10 mouse cellular contexts compared by ENCODE assay signal in genomic region chr1:133069275-133070120, GRCm38 (mm10). TPM values are rescaled to one million over a fixed set of nuclear protein-coding genes. Genes with fewer than 3 reads are reported as not detected.
DNase-seq lines count a peak whose midpoint lies in the region; ATAC-seq lines count a peak whose summit lies in the region.
"Had no signal": no experiment of that assay in that cellular context is flagged by ENCODE, and none has a peak within 500 bp of the region (broad histone marks: within the 10 kb centered on the region; RNA-seq: fewer than 3 reads in every experiment).

No protein-coding gene starts in this region.

- H3K27ac ChIP-seq in intestine, embryonic 15.5 days = peak overlapping the region; percentile 55
- H3K27ac ChIP-seq in stomach, embryonic 16.5 days (ENCODE audit: low read length) = peak overlapping the region; percentile 84
- H3K27ac ChIP-seq: neural tube, embryonic 12.5 days had no signal

- H3K4me3 ChIP-seq in intestine, embryonic 15.5 days (replicated peaks) = no peak overlapping the region
- H3K4me3 ChIP-seq in stomach, embryonic 16.5 days (replicated peaks; ENCODE audit: low read length) = no peak overlapping the region
- H3K4me3 ChIP-seq: neural tube, embryonic 12.5 days had no signal

- ATAC-seq in intestine, embryonic 15.5 days = no peak
- peak; percentile 30; the same call in 1 of the 2 replicates for ATAC-seq in stomach, embryonic 16.5 days (ENCODE audit: insufficient read depth, low FRiP score)
- ATAC-seq in erythroid progenitor cell, adult 5-6 weeks (replicated peaks; ENCODE audit: low FRiP score, poor library complexity, severe bottlenecking) = no peak

- H3K27me3 ChIP-seq in intestine, embryonic 15.5 days (replicated peaks) = no peaks in the 10 kb centered on the region
- no peaks in the 10 kb centered on the region for H3K27me3 ChIP-seq in stomach, embryonic 16.5 days (ENCODE audit: control insufficient read depth, insufficient read depth, low read length)
- H3K27me3 ChIP-seq: neural tube, embryonic 12.5 days had no signal

- 60% methylated on average over 12 of the region's 12 CpGs for WGBS in intestine, embryonic 15.5 days
- 60% methylated on average over 12 of the region's 12 CpGs for WGBS in stomach, embryonic 16.5 days

- no peaks in the 10 kb centered on the region for H3K36me3 ChIP-seq in intestine, embryonic 15.5 days
- no peaks in the 10 kb centered on the region for H3K36me3 ChIP-seq in stomach, embryonic 16.5 days (ENCODE audit: control insufficient read depth, insufficient read depth, low read length)

- H3K9me3 ChIP-seq in intestine, embryonic 15.5 days = no peaks in the 10 kb centered on the region
- no peaks in the 10 kb centered on the region for H3K9me3 ChIP-seq in stomach, embryonic 16.5 days (replicated peaks; ENCODE audit: control insufficient read depth, low read length)
- H3K9me3 ChIP-seq: neural tube, embryonic 12.5 days had no signal

- H3K4me1 ChIP-seq in intestine, embryonic 15.5 days (replicated peaks) = peaks cover 35% of the 10 kb centered on the region
- H3K4me1 ChIP-seq in stomach, embryonic 16.5 days (ENCODE audit: control insufficient read depth, insufficient read depth, low read length) = peaks cover 34% of the 10 kb centered on the region

- intact Hi-C loops in gastrocnemius, postnatal 14 days (cut with DNase I; ENCODE audit: low total_unique reads) = no loop called here

- H3K9ac ChIP-seq in intestine, embryonic 15.5 days = no peak overlapping the region
- peak overlapping the region; percentile 9 for H3K9ac ChIP-seq in stomach, embryonic 16.5 days (ENCODE audit: low read length)
- H3K9ac ChIP-seq: neural tube, embryonic 12.5 days had no signal

- DNase-seq in gastrocnemius, postnatal 14 days = peak; percentile 68
- DNase-seq in gastrocnemius, adult 18-20 months (ENCODE audit: low spot score) = no peak
- peak; percentile 26 for DNase-seq in thymus, postnatal 4 days
- DNase-seq in thymus, postnatal 14 days = no peak
- DNase-seq in retina, postnatal 1 day = no peak
- DNase-seq: kidney, adult 8-10 months had no signal

- no peak overlapping the region for H3K4me2 ChIP-seq in intestine, embryonic 15.5 days (replicated peaks)
- no peak overlapping the region; the same call in 1 of the 2 replicates for H3K4me2 ChIP-seq in stomach, embryonic 16.5 days (ENCODE audit: low read depth, low read length)
- H3K4me2 ChIP-seq: neural tube, embryonic 12.5 days had no signal

RNA-seq across cellular contexts. Expression of gene Pik3c2b, which starts 24.0 kb away (rescaled TPM):
- 10 to 100 TPM; 12.2 to 21.6 TPM for total RNA-seq in gastrocnemius, postnatal 14 days (2021)
- 10 to 100 TPM in 1 of 2 experiments, 1 to 10 TPM in 1; 8.2 to 10.8 TPM for total RNA-seq in gastrocnemius, adult 18-20 months (2021)
- 6.1 and 7.0 TPM in 2 replicates for polyA plus RNA-seq in intestine, embryonic 15.5 days (2015; fragmentation: Nextera tagmentation; extraction: Ambion mirVana)
- 8.5 and 9.3 TPM in 2 replicates for polyA plus RNA-seq in stomach, embryonic 16.5 days (2015; fragmentation: Nextera tagmentation; extraction: Ambion mirVana)
- 2.9 and 3.2 TPM in 2 replicates for total RNA-seq in erythroid progenitor cell, adult 5-6 weeks (2015; ENCODE audit: low replicate concordance)
- 0.23 and 0.90 TPM in 2 replicates for total RNA-seq in erythroid progenitor cell, adult 5-6 weeks (2017; ENCODE audit: low replicate concordance)

RNA-seq across cellular contexts. Expression of gene Mdm4, which starts 39.1 kb away (rescaled TPM):
- total RNA-seq in gastrocnemius, postnatal 14 days (2021) = 10 to 100 TPM; 23.0 to 33.2 TPM
- 10 to 100 TPM; 20.6 to 22.3 TPM for total RNA-seq in gastrocnemius, adult 18-20 months (2021)
- polyA plus RNA-seq in intestine, embryonic 15.5 days (2015; fragmentation: Nextera tagmentation; extraction: Ambion mirVana) = 27.1 and 31.9 TPM in 2 replicates
- 32.1 and 33.7 TPM in 2 replicates for polyA plus RNA-seq in stomach, embryonic 16.5 days (2015; fragmentation: Nextera tagmentation; extraction: Ambion mirVana)
- total RNA-seq in erythroid progenitor cell, adult 5-6 weeks (2015; ENCODE audit: low replicate concordance) = 92.3 and 118 TPM in 2 replicates
- total RNA-seq in erythroid progenitor cell, adult 5-6 weeks (2017; ENCODE audit: low replicate concordance) = 148 and 163 TPM in 2 replicates

Comparison
In these comparisons a context has a peak if more than half of its experiments do, and no peak if none do; other contexts are left out.
1. DNase-seq: peak in gastrocnemius, postnatal 14 days (single experiment) and thymus, postnatal 4 days (single experiment); none in gastrocnemius, adult 18-20 months (single experiment), thymus, postnatal 14 days (single experiment) and retina, postnatal 1 day (single experiment).